Mouse (Mus musculus): ENCODE results near the gene Pla2g15. TPM values are rescaled to one million over a fixed set of nuclear protein-coding genes. Genes with fewer than 3 reads are reported as not detected.

Gene Pla2g15
- polyA plus RNA-seq, 1 experiment from 2014 or later = 5.7 TPM

DNA sequence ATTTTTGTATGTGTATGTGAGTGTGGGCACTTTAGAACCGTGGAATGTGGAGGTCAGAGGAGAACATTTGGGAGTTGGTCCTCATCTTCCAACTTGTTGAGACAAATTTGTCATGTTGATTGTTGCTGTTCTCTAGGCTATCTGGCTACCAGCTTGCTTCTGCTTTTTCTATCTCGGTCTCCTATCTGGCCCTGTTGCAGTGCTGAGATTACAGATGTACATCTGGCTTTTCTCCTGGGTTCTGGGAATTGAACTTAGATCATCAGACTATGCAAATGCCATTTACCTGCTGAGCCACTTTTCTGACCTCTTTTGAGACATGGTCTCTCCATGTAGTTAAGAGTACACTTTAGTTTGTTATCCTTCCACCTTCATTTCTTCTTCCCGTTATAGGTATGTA is 23.4 kb downstream of the Pla2g15 start:
- no peak for ATAC-seq (ENCODE audit: low FRiP score, low TSS enrichment)
- no peak for TF ChIP-seq EP300 (optimal IDR thresholded peaks at IDR 0.05)
- TF ChIP-seq CTCF (IDR thresholded peaks at IDR 0.05; ENCODE audit: low read depth) = no peak
- no peak overlapping the region for H3K4me3 ChIP-seq (ENCODE audit: low read depth, low read length)
- 85% methylated on average over 3 of the region's 3 CpGs for WGBS
- no peaks in the 10 kb centered on the region for H3K9me3 ChIP-seq (ENCODE audit: control insufficient read depth, low read length)
- 0 out of 2 replicates have a peak, but pooled peaks cover 2% of the 10 kb centered on the region for H3K4me1 ChIP-seq (replicated peaks; ENCODE audit: control insufficient read depth, insufficient read depth)
- H3K27ac ChIP-seq (replicated peaks) = no peak overlapping the region
- no peak overlapping the region for H3K9ac ChIP-seq (ENCODE audit: low read length)
- H3K36me3 ChIP-seq (ENCODE audit: control insufficient read depth, insufficient read depth, low read length) = no peaks in the 10 kb centered on the region
- no peaks in the 10 kb centered on the region for H3K27me3 ChIP-seq (ENCODE audit: control insufficient read depth, insufficient read depth, low read length)
- no peak for DNase-seq (ENCODE audit: low spot score)
- H3K4me2 ChIP-seq (replicated peaks; ENCODE audit: low read depth) = no peak overlapping the region

DNA sequence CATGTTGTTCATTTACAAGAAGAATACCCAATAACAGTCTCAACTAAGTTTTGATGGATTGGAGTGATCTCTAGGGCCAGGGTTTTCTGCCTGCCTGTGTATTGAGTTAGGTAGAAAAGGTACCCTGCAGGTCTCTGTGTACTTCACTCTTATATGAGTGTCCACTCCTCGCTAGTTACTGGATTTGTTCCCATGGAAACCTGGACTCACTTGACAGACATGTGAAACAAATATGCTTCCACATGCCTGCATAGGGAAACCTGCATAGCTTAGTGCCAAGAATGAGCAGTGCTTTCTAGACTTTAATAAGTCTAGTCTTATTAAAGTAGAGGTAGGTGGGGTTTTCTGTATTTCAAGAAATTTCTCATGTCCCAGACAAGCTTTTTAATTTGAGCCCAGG is 26.7 kb downstream of the Pla2g15 start:
- Histone ChIP-seq H3K4me3 (ENCODE audit: low read depth, low read length) (no peak overlapping the region), H3K9ac (ENCODE audit: low read length) (no peak overlapping the region), H3K36me3 (ENCODE audit: control insufficient read depth, insufficient read depth, low read length) (no peaks in the 10 kb centered on the region), H3K9me3 (ENCODE audit: control insufficient read depth, low read length) (no peaks in the 10 kb centered on the region), H3K27me3 (ENCODE audit: control insufficient read depth, insufficient read depth, low read length) (no peaks in the 10 kb centered on the region), H3K4me1 (replicated peaks; ENCODE audit: control insufficient read depth, insufficient read depth) (no peaks in the 10 kb centered on the region), H3K4me2 (replicated peaks; ENCODE audit: low read depth) (no peak overlapping the region), H3K27ac (replicated peaks) (no peak overlapping the region)
- ATAC-seq (ENCODE audit: low FRiP score, low TSS enrichment) (no peak), DNase-seq (ENCODE audit: low spot score) (no peak)
- WGBS = 22% methylated on average over 1 of the region's 1 CpGs
- TF ChIP-seq CTCF (IDR thresholded peaks at IDR 0.05; ENCODE audit: low read depth) = no peak
- TF ChIP-seq EP300 (optimal IDR thresholded peaks at IDR 0.05) = no peak

DNA sequence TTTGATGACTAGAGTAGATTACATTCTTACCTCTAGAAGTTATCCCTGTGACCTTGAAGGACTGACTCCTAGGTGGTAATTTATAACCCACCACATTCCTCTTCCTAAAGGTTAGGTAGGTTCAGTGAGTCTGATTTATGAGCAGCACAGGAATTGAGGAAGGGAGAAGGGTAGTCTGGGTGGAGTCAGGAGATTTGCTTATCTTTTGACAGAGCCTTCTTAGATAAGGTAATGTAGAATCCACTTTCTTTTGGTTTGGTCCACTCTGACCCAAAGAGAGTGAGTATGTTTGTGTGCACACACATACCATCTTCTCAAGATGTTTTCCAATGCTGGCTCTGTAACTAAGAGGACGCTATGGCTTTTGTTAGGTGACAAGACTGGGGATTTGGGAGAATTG is 27.4 kb downstream of the Pla2g15 start:
- TF ChIP-seq EP300 (optimal IDR thresholded peaks at IDR 0.05) = no peak
- no peak for TF ChIP-seq CTCF (IDR thresholded peaks at IDR 0.05; ENCODE audit: low read depth)
- H3K27me3 ChIP-seq (ENCODE audit: control insufficient read depth, insufficient read depth, low read length) = no peaks in the 10 kb centered on the region
- DNase-seq (ENCODE audit: low spot score) (no peak), ATAC-seq (ENCODE audit: low FRiP score, low TSS enrichment) (no peak)
- H3K4me1 ChIP-seq (replicated peaks; ENCODE audit: control insufficient read depth, insufficient read depth) = no peaks in the 10 kb centered on the region
- no peaks in the 10 kb centered on the region for H3K36me3 ChIP-seq (ENCODE audit: control insufficient read depth, insufficient read depth, low read length)
- no peaks in the 10 kb centered on the region for H3K9me3 ChIP-seq (ENCODE audit: control insufficient read depth, low read length)
- H3K9ac ChIP-seq (ENCODE audit: low read length) = no peak overlapping the region
- H3K27ac ChIP-seq (replicated peaks) = no peak overlapping the region
- 62% methylated on average over 1 of the region's 1 CpGs for WGBS
- H3K4me2 ChIP-seq (replicated peaks; ENCODE audit: low read depth) = no peak overlapping the region
- no peak overlapping the region for H3K4me3 ChIP-seq (ENCODE audit: low read depth, low read length)

DNA sequence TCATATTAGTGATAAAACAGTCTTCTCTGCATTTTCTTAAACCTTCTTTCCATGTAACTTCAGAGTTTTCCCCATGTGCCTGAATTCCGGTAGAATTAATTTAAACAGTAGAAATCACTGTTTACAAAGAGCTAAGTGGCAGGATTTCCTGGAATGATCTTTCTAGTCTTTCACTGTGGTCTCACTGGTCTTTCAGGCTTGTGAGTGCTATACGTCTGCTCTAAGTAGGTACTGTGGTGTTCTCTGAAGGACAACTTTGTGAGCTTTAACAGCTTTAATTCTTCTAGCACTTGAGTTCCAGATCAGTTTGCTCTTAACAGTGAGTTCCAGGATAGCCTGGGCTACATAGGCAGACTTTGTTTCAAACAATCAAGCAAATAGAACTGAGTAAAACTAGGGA is 28.2 kb downstream of the Pla2g15 start:
- no peak overlapping the region for H3K9ac ChIP-seq (ENCODE audit: low read length)
- no peak overlapping the region for H3K27ac ChIP-seq (replicated peaks)
- TF ChIP-seq CTCF (IDR thresholded peaks at IDR 0.05; ENCODE audit: low read depth) (no peak), EP300 (optimal IDR thresholded peaks at IDR 0.05) (no peak)
- ATAC-seq (ENCODE audit: low FRiP score, low TSS enrichment) (no peak), DNase-seq (ENCODE audit: low spot score) (no peak)
- no peaks in the 10 kb centered on the region for H3K27me3 ChIP-seq (ENCODE audit: control insufficient read depth, insufficient read depth, low read length)
- no peaks in the 10 kb centered on the region for H3K9me3 ChIP-seq (ENCODE audit: control insufficient read depth, low read length)
- no peaks in the 10 kb centered on the region for H3K36me3 ChIP-seq (ENCODE audit: control insufficient read depth, insufficient read depth, low read length)
- 21% methylated on average over 2 of the region's 2 CpGs for WGBS
- no peaks in the 10 kb centered on the region for H3K4me1 ChIP-seq (replicated peaks; ENCODE audit: control insufficient read depth, insufficient read depth)
- H3K4me3 ChIP-seq (ENCODE audit: low read depth, low read length) = no peak overlapping the region
- no peak overlapping the region for H3K4me2 ChIP-seq (replicated peaks; ENCODE audit: low read depth)

DNA sequence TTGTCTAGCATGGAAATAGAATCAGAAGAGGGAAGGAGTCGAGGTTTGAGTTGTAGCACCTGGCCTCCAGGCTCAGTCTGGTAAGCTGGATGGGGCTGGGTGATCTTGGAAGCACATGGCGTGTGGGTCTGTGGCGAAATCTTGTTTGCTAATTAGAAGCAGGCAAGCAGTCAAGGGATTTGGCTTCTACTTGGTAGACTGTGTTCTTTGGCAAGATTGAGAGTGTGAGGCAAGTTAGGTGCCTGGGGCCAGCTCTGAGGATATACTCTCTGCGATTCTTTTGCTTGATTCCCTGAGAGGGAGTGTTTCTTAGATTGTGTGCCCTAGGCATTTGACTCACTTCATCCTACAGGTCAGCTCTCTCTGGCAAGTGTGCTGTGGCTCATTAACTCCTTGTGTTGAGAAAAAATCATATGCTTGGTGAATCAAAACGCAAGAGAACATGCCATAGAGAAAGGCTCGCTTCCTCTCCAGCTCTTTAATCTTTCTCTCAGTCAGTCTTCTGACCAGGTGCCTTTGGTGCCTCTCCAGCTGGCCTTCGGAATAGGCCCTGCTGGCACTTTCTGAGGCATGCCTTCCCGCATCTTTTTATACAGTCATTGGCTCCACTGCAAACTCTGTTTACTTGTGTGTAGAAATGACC is 35.5 kb downstream of the Pla2g15 start:
- DNase-seq (ENCODE audit: low spot score) (no peak), ATAC-seq (ENCODE audit: low FRiP score, low TSS enrichment) (no peak)
- WGBS = 73% methylated on average over 8 of the region's 8 CpGs
- H3K9ac ChIP-seq (ENCODE audit: low read length) = no peak overlapping the region
- no peak overlapping the region for H3K4me2 ChIP-seq (replicated peaks; ENCODE audit: low read depth)
- TF ChIP-seq CTCF (IDR thresholded peaks at IDR 0.05; ENCODE audit: low read depth) (no peak), EP300 (optimal IDR thresholded peaks at IDR 0.05) (no peak)
- H3K4me3 ChIP-seq (ENCODE audit: low read depth, low read length) = no peak overlapping the region
- H3K4me1 ChIP-seq (replicated peaks; ENCODE audit: control insufficient read depth, insufficient read depth) = no peaks in the 10 kb centered on the region
- H3K27ac ChIP-seq (replicated peaks) = no peak overlapping the region
- H3K36me3 ChIP-seq (ENCODE audit: control insufficient read depth, insufficient read depth, low read length) = no peaks in the 10 kb centered on the region
- H3K9me3 ChIP-seq (ENCODE audit: control insufficient read depth, low read length) = no peaks in the 10 kb centered on the region
- H3K27me3 ChIP-seq (ENCODE audit: control insufficient read depth, insufficient read depth, low read length) = no peaks in the 10 kb centered on the region

DNA sequence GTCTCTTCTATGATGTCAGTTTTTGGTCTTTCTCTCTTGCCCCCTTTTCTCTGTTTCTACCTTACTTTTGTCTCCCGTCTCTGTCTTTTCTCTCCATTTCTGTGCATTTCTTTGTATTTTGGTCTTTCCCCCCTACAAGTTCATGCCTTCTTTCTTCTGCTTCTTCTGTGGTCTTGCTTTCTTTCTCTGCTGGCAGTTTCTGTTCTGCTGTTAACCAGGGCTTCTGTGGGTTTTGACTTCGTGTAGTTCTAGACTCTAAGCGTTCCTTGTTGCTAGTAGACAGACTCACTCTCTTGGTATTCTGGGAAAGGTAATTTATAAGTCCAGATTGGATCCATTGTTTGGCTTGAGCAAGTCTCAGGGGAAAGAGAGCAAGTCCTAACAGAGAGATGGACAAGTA is 36.2 kb downstream of the Pla2g15 start:
- 87% methylated on average over 3 of the region's 3 CpGs for WGBS
- no peaks in the 10 kb centered on the region for H3K4me1 ChIP-seq (replicated peaks; ENCODE audit: control insufficient read depth, insufficient read depth)
- H3K27me3 ChIP-seq (ENCODE audit: control insufficient read depth, insufficient read depth, low read length) = no peaks in the 10 kb centered on the region
- ATAC-seq (ENCODE audit: low FRiP score, low TSS enrichment) (no peak), DNase-seq (ENCODE audit: low spot score) (no peak)
- no peak overlapping the region for H3K4me3 ChIP-seq (ENCODE audit: low read depth, low read length)
- no peak overlapping the region for H3K4me2 ChIP-seq (replicated peaks; ENCODE audit: low read depth)
- TF ChIP-seq CTCF (IDR thresholded peaks at IDR 0.05; ENCODE audit: low read depth) (no peak), EP300 (optimal IDR thresholded peaks at IDR 0.05) (no peak)
- H3K27ac ChIP-seq (replicated peaks) = no peak overlapping the region
- no peaks in the 10 kb centered on the region for H3K9me3 ChIP-seq (ENCODE audit: control insufficient read depth, low read length)
- H3K36me3 ChIP-seq (ENCODE audit: control insufficient read depth, insufficient read depth, low read length) = no peaks in the 10 kb centered on the region
- no peak overlapping the region for H3K9ac ChIP-seq (ENCODE audit: low read length)

All from stomach, postnatal 0 days (tissue).